Mouse (Mus musculus) liver (tissue): ENCODE measurements around the gene Rnf227.
A peak's percentile ranks its signal among the peaks of the same experiment; 100 is the strongest.
"Not testable (repeated sequence)": the region's sequence is repeated elsewhere in the genome, so short reads cannot be mapped to it uniquely, and the experiment has no call there.

Experiments
- DNase-seq: peaks from one replicate; pipeline ENCODE4 v3.0.0-alpha.2; 2020; ENCODE audit warnings: mixed read lengths

Rnf227 gene

GRCm38 (mm10) chr11:69340161-69341131 is at the start of gene Rnf227:
TSS of gene Rnf227 (plus strand) at chr11:69340461.
- DNase-seq: peak; percentile 34

GRCm38 (mm10) chr11:69291111-69291510 is 49.1 kb upstream of the Rnf227 start:
- DNase-seq: no peak

GRCm38 (mm10) chr11:69295286-69295685 is 45.0 kb upstream of the Rnf227 start:
- DNase-seq: no peak

GRCm38 (mm10) chr11:69297799-69298198 is 42.5 kb upstream of the Rnf227 start:
- DNase-seq: no peak

- no peak for DNase-seq
These were observed 42.0 kb upstream of the Rnf227 start for GRCm38 (mm10) chr11:69298231-69298630.

- DNase-seq: no peak
These were observed 37.4 kb upstream of the Rnf227 start for GRCm38 (mm10) chr11:69302817-69303216.

GRCm38 (mm10) chr11:69305291-69305690 is 35.0 kb upstream of the Rnf227 start:
- DNase-seq: no peak

- no peak for DNase-seq
These were observed 34.2 kb upstream of the Rnf227 start for GRCm38 (mm10) chr11:69306039-69306438.

- no peak for DNase-seq
These were observed 29.0 kb upstream of the Rnf227 start for GRCm38 (mm10) chr11:69311266-69311665.

- DNase-seq: no peak
These were observed 23.9 kb upstream of the Rnf227 start for GRCm38 (mm10) chr11:69316361-69316760.

- DNase-seq: not testable (repeated sequence)
These were observed 22.3 kb upstream of the Rnf227 start for GRCm38 (mm10) chr11:69318000-69318399.

GRCm38 (mm10) chr11:69321580-69321979 is 18.7 kb upstream of the Rnf227 start:
- no peak for DNase-seq

- no peak for DNase-seq
These were observed 18.3 kb upstream of the Rnf227 start for GRCm38 (mm10) chr11:69322010-69322409.

- no peak for DNase-seq
These were observed 17.4 kb upstream of the Rnf227 start for GRCm38 (mm10) chr11:69322693-69323471.

GRCm38 (mm10) chr11:69323667-69324111 is 16.6 kb upstream of the Rnf227 start, which contains the start of the genes Cntrob and Trappc1:
TSS of gene Cntrob (minus strand) at chr11:69323775.
TSS of gene Trappc1 (plus strand) at chr11:69323980.
- DNase-seq: peak; percentile 100

- no peak for DNase-seq
These were observed 15.5 kb upstream of the Rnf227 start for GRCm38 (mm10) chr11:69324749-69325148.

GRCm38 (mm10) chr11:69325628-69326407 is 14.4 kb upstream of the Rnf227 start, which contains the start of gene Kcnab3:
TSS of gene Kcnab3 (plus strand) at chr11:69326258.
- DNase-seq: peak; percentile 93

GRCm38 (mm10) chr11:69326408-69327156 is 13.7 kb upstream of the Rnf227 start:
- no peak for DNase-seq

- no peak for DNase-seq
These were observed 13.2 kb upstream of the Rnf227 start for GRCm38 (mm10) chr11:69327157-69327442.

- DNase-seq: no peak
These were observed 12.6 kb upstream of the Rnf227 start for GRCm38 (mm10) chr11:69327648-69328047.

GRCm38 (mm10) chr11:69328517-69328916 is 11.7 kb upstream of the Rnf227 start:
- no peak for DNase-seq

- DNase-seq: no peak
These were observed 9.1 kb upstream of the Rnf227 start for GRCm38 (mm10) chr11:69331152-69331551.
